Mouse (Mus musculus) embryonic facial prominence, embryonic 15.5 days (tissue): Measurements from ENCODE around the gene Scand1. TPM values are rescaled to one million over a fixed set of nuclear protein-coding genes. Genes with fewer than 3 reads are reported as not detected.

Source experiments
- ATAC-seq: fragments of 200-750 bp; cut with Nextera tagmentation; 2 replicates; pipeline ENCODE4 v1.8.0; 2017; ENCODE audit warnings: low read depth, moderate TSS enrichment; ENCODE audit not compliant: insufficient number of reproducible peaks, low FRiP score, low TSS enrichment
- H3K27ac ChIP-seq: fragments of 300-500 bp; sonication (generic); replicated peaks from 2 replicates; pipeline ENCODE4 v1.5.1; 2015; ENCODE audit warnings: mild to moderate bottlenecking, inconsistent platforms
- H3K27me3 ChIP-seq: fragments of 300-500 bp; sonication (generic); 2 replicates; pipeline ENCODE4 v1.6.1; 2015; ENCODE audit warnings: inconsistent platforms
- H3K36me3 ChIP-seq: fragments of 300-500 bp; sonication (generic); 2 replicates; pipeline ENCODE4 v1.6.1; 2015; ENCODE audit warnings: mild to moderate bottlenecking, inconsistent platforms
- H3K4me1 ChIP-seq: fragments of 300-500 bp; sonication (generic); 2 replicates; pipeline ENCODE4 v1.6.1; 2015; ENCODE audit warnings: inconsistent platforms
- H3K4me2 ChIP-seq: fragments of 300-500 bp; sonication (generic); replicated peaks from 2 replicates; pipeline ENCODE4 v1.6.1; 2015; ENCODE audit warnings: mild to moderate bottlenecking, inconsistent platforms
- H3K4me3 ChIP-seq: fragments of 300-500 bp; sonication (generic); replicated peaks from 2 replicates; pipeline ENCODE4 v1.5.1; 2015; ENCODE audit warnings: mild to moderate bottlenecking, inconsistent platforms
- H3K9ac ChIP-seq: fragments of 300-500 bp; sonication (generic); 2 replicates; pipeline ENCODE4 v1.6.1; 2015; ENCODE audit warnings: inconsistent platforms
- H3K9me3 ChIP-seq: fragments of 300-500 bp; sonication (generic); replicated peaks from 2 replicates; pipeline ENCODE4 v1.6.1; 2016; ENCODE audit warnings: inconsistent platforms
- WGBS: fragments of 180-500 bp; shearing (Covaris S2); methylation state at CpG from one replicate; pipeline ENCODE4 v1.1.7; 2015; 5-methylcytosine and 5-hydroxymethylcytosine counted together
- polyA plus RNA-seq: library from polyadenylated mRNA; unstranded; fragments of >200 nt; fragmentation: Nextera tagmentation; extraction: Ambion mirVana; gene quantifications from 2 replicates; pipeline ENCODE4 v1.2.1, GENCODE M21; 2015

Gene Scand1
- polyA plus RNA-seq, 1 experiment from 2014 or later = 80.1 TPM

DNA sequence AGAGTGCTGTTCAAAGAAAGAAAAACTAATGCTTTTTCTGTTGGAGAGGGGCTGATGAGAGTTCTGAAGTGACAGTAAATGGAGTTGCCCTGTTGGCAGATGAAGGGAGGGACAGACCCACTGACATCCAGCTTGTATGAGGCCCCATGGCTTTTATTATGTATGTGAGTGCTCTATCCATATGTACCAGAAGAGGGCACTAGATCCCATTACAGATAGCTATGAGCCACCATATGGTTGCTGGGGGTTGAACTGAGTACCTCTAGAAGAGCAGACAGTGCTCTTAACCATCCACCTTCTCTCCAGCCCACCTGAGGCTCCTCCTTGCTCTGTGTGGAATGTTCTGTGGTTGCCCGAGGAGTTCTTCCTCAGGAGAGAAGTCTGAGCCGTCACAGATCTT, 6.7 kb downstream of the Scand1 start:
- ATAC-seq = no peak
- Histone ChIP-seq H3K27ac (no peak overlapping the region), H3K4me1 (no peaks in the 10 kb centered on the region), H3K4me2 (no peak overlapping the region), H3K4me3 (no peak overlapping the region), H3K9ac (no peak overlapping the region), H3K36me3 (peaks cover 58% of the 10 kb centered on the region), H3K27me3 (no peaks in the 10 kb centered on the region), H3K9me3 (no peaks in the 10 kb centered on the region)
- WGBS = 71% methylated on average over 2 of the region's 2 CpGs

- no peak overlapping the region for H3K27ac ChIP-seq
- H3K36me3 ChIP-seq = peaks cover 63% of the 10 kb centered on the region
- no peaks in the 10 kb centered on the region for H3K9me3 ChIP-seq
- no peak for ATAC-seq
- H3K4me1 ChIP-seq = no peaks in the 10 kb centered on the region
- H3K27me3 ChIP-seq = no peaks in the 10 kb centered on the region
- no peak overlapping the region for H3K9ac ChIP-seq
- WGBS = 82% methylated on average over 4 of the region's 4 CpGs
- H3K4me2 ChIP-seq = no peak overlapping the region
- no peak overlapping the region for H3K4me3 ChIP-seq
Measured at GRCm38 (mm10) chr2:156304351-156304750, 8.2 kb downstream of the Scand1 start.

DNA sequence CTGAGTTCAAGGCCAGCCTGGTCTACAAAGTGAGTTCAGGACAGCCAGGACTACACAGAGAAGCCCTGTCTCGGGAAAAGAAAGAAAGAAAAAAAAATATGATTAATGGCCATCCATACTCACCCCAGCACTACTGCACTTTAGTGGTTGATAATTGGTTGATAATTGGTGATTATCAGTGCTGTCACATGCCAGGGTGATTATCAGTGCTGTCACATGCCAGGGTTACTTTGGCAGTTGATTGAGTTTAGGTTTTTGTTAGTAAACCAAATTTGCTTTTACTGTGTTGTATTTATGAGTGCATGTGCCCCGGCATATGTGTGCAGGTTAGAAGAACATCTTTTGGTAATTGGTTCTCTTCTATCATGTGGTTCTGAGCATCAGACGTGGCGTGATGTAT, 10.4 kb downstream of the Scand1 start:
- no peak overlapping the region for H3K4me3 ChIP-seq
- no peak for ATAC-seq
- no peak overlapping the region for H3K9ac ChIP-seq
- no peaks in the 10 kb centered on the region for H3K27me3 ChIP-seq
- H3K36me3 ChIP-seq = peaks cover 67% of the 10 kb centered on the region
- no peaks in the 10 kb centered on the region for H3K4me1 ChIP-seq
- WGBS = 86% methylated on average over 4 of the region's 4 CpGs
- H3K4me2 ChIP-seq = no peak overlapping the region
- H3K9me3 ChIP-seq = no peaks in the 10 kb centered on the region
- H3K27ac ChIP-seq = no peak overlapping the region

DNA sequence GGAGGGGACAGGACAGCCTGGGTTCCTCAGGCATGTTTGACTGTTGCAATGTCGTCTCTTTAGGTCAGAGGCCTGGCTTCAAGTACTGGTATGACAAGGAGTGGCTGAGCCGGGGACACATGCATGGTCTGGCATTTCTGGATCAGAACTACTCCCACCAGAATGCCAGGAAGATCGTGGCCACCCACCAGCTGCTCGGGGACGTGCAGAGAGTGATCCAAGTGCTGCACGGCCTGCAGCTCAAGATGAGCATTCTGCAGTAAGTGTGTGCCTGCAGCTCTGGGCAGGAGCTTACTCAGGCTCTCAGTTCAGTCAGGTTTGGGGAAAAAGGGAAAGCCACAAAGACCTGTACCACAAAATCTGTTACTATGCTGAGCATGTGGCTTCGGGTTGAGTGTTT, 14.0 kb downstream of the Scand1 start:
- WGBS = 79% methylated on average over 7 of the region's 7 CpGs
- ATAC-seq = no peak
- no peaks in the 10 kb centered on the region for H3K9me3 ChIP-seq
- no peak overlapping the region for H3K9ac ChIP-seq
- peaks cover 72% of the 10 kb centered on the region for H3K36me3 ChIP-seq
- no peaks in the 10 kb centered on the region for H3K4me1 ChIP-seq
- no peak overlapping the region for H3K4me3 ChIP-seq
- no peak overlapping the region for H3K4me2 ChIP-seq
- H3K27ac ChIP-seq = no peak overlapping the region
- H3K27me3 ChIP-seq = no peaks in the 10 kb centered on the region

GRCm38 (mm10) chr2:156297653-156298052, 14.9 kb downstream of the Scand1 start:
- H3K9ac ChIP-seq = no peak overlapping the region
- ATAC-seq = no peak
- H3K27me3 ChIP-seq = no peaks in the 10 kb centered on the region
- no peak overlapping the region for H3K27ac ChIP-seq
- no peak overlapping the region for H3K4me3 ChIP-seq
- H3K4me2 ChIP-seq = no peak overlapping the region
- H3K4me1 ChIP-seq = no peaks in the 10 kb centered on the region
- peaks cover 76% of the 10 kb centered on the region for H3K36me3 ChIP-seq
- H3K9me3 ChIP-seq = no peaks in the 10 kb centered on the region
- WGBS = 63% methylated on average over 3 of the region's 3 CpGs

DNA sequence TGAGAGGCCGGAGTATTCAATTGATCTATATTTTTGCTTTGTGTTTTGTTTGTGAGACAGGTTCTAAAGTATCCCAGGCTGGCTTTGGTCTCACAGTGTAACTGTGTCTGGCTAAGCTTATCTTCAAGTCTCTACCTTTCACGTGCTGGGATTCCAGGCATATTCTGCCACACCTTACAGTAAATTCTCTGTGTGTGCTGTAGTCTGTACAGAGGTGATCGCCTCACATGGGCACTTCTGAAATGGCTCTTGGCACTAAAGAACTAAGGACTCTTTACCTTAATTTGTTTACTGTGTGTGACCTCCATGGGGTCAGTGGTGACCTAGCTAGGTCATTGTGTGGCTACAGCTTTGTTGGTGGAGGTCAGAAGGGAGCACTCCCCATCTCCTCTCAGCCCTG, 16.3 kb downstream of the Scand1 start:
- Histone ChIP-seq H3K4me2 (no peak overlapping the region), H3K27me3 (no peaks in the 10 kb centered on the region), H3K4me1 (no peaks in the 10 kb centered on the region), H3K27ac (no peak overlapping the region), H3K9me3 (no peaks in the 10 kb centered on the region), H3K4me3 (no peak overlapping the region), H3K36me3 (peaks cover 74% of the 10 kb centered on the region), H3K9ac (no peak overlapping the region)
- no peak for ATAC-seq
- WGBS = 94% methylated on average over 3 of the region's 3 CpGs

- no peaks in the 10 kb centered on the region for H3K9me3 ChIP-seq
- H3K4me3 ChIP-seq = no peak overlapping the region
- H3K36me3 ChIP-seq = peaks cover 73% of the 10 kb centered on the region
- no peak overlapping the region for H3K4me2 ChIP-seq
- no peak overlapping the region for H3K9ac ChIP-seq
- no peak overlapping the region for H3K27ac ChIP-seq
- no peaks in the 10 kb centered on the region for H3K4me1 ChIP-seq
- 95% methylated on average over 2 of the region's 2 CpGs for WGBS
- ATAC-seq = no peak
- H3K27me3 ChIP-seq = no peaks in the 10 kb centered on the region
Measured at GRCm38 (mm10) chr2:156295601-156296063, 16.9 kb downstream of the Scand1 start.

- no peaks in the 10 kb centered on the region for H3K4me1 ChIP-seq
- H3K4me3 ChIP-seq = no peak overlapping the region
- no peaks in the 10 kb centered on the region for H3K9me3 ChIP-seq
- WGBS = 80% methylated on average over 1 of the region's 1 CpGs
- ATAC-seq = no peak
- H3K27me3 ChIP-seq = no peaks in the 10 kb centered on the region
- H3K4me2 ChIP-seq = no peak overlapping the region
- no peak overlapping the region for H3K27ac ChIP-seq
- no peak overlapping the region for H3K9ac ChIP-seq
- peaks cover 69% of the 10 kb centered on the region for H3K36me3 ChIP-seq
Measured at GRCm38 (mm10) chr2:156291998-156292397, 20.5 kb downstream of the Scand1 start.

DNA sequence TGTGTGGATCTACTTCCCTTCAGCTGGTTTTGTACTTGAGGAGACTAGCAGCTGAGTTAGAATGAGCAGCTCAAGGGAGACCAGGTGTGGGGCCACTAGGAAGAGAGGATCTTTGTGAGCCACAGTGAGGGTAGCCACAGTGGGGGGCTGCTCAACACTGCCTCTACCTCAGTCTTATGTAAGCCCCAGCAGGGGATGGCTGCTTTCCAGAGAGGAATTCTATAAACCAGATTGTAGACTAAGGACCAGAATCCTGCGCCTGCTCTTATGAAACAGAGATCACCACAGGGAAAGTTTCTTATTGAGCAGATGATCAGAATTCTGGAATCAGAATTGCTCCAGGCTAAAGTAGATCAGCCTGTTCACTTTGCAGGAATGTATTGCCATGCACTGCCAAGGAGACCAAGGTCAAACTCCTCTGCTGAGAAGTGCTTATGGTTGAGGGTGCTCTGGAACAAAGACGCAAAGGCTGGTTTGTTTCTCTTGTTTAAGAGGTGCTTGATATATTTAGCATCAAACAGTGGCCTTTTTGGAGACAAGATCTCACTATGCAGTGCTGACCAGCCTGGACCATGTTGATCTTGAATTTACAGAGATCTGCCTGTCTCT, 22.8 kb downstream of the Scand1 start:
- 91% methylated on average over 2 of the region's 2 CpGs for WGBS
- Histone ChIP-seq H3K27me3 (no peaks in the 10 kb centered on the region), H3K9me3 (no peaks in the 10 kb centered on the region), H3K4me1 (no peaks in the 10 kb centered on the region), H3K9ac (no peak overlapping the region), H3K4me2 (no peak overlapping the region), H3K27ac (no peak overlapping the region), H3K4me3 (no peak overlapping the region), H3K36me3 (peaks cover 62% of the 10 kb centered on the region)
- no peak for ATAC-seq

GRCm38 (mm10) chr2:156288222-156288621, 24.3 kb downstream of the Scand1 start:
- no peaks in the 10 kb centered on the region for H3K4me1 ChIP-seq
- no peak for ATAC-seq
- H3K27me3 ChIP-seq = no peaks in the 10 kb centered on the region
- H3K4me3 ChIP-seq = no peak overlapping the region
- no peaks in the 10 kb centered on the region for H3K9me3 ChIP-seq
- no peak overlapping the region for H3K9ac ChIP-seq
- 70% methylated on average over 2 of the region's 2 CpGs for WGBS
- H3K27ac ChIP-seq = no peak overlapping the region
- H3K36me3 ChIP-seq = peaks cover 53% of the 10 kb centered on the region
- no peak overlapping the region for H3K4me2 ChIP-seq

GRCm38 (mm10) chr2:156286733-156287132, 25.8 kb downstream of the Scand1 start:
- ATAC-seq = no peak
- no peak overlapping the region for H3K4me3 ChIP-seq
- H3K9ac ChIP-seq = no peak overlapping the region
- H3K27me3 ChIP-seq = no peaks in the 10 kb centered on the region
- H3K27ac ChIP-seq = no peak overlapping the region
- no peaks in the 10 kb centered on the region for H3K4me1 ChIP-seq
- H3K36me3 ChIP-seq = peaks cover 53% of the 10 kb centered on the region
- WGBS = 95% methylated on average over 4 of the region's 4 CpGs
- no peaks in the 10 kb centered on the region for H3K9me3 ChIP-seq
- no peak overlapping the region for H3K4me2 ChIP-seq

- no peak overlapping the region for H3K4me2 ChIP-seq
- no peak overlapping the region for H3K4me3 ChIP-seq
- no peaks in the 10 kb centered on the region for H3K4me1 ChIP-seq
- H3K27ac ChIP-seq = no peak overlapping the region
- H3K9me3 ChIP-seq = no peaks in the 10 kb centered on the region
- no peaks in the 10 kb centered on the region for H3K27me3 ChIP-seq
- no peak for ATAC-seq
- peaks cover 40% of the 10 kb centered on the region for H3K36me3 ChIP-seq
- H3K9ac ChIP-seq = no peak overlapping the region
- 73% methylated on average over 2 of the region's 2 CpGs for WGBS
Measured at GRCm38 (mm10) chr2:156285161-156285560, 27.3 kb downstream of the Scand1 start.
